Comparison of ENCODE assay signal across 36 mouse cellular contexts in genomic region chr7:19104486-19104885, GRCm38 (mm10). TPM values are rescaled to one million over a fixed set of nuclear protein-coding genes. Genes with fewer than 3 reads are reported as not detected.
"Had no signal": no experiment of that assay in that cellular context is flagged by ENCODE, and none has a peak within 500 bp of the region (broad histone marks: within the 10 kb centered on the region; RNA-seq: fewer than 3 reads in every experiment).

No protein-coding gene starts in this region.

- H3K4me2 ChIP-seq: heart, embryonic 11.5 days; heart, embryonic 12.5 days; heart, embryonic 13.5 days; heart, embryonic 15.5 days; hindbrain, embryonic 12.5 days; hindbrain, embryonic 13.5 days; hindbrain, embryonic 14.5 days; hindbrain, embryonic 15.5 days; intestine, embryonic 15.5 days; kidney, embryonic 15.5 days had no signal

- H3K36me3 ChIP-seq: heart, embryonic 12.5 days; heart, embryonic 15.5 days; hindbrain, embryonic 10.5 days; hindbrain, embryonic 12.5 days; hindbrain, embryonic 13.5 days had no signal

- H3K27me3 ChIP-seq: heart, embryonic 12.5 days; heart, embryonic 13.5 days; heart, embryonic 15.5 days; hindbrain, embryonic 12.5 days; hindbrain, embryonic 13.5 days; hindbrain, embryonic 15.5 days; intestine, embryonic 15.5 days; kidney, embryonic 15.5 days had no signal

- H3K4me1 ChIP-seq: hindbrain, embryonic 10.5 days; hindbrain, embryonic 12.5 days; hindbrain, embryonic 13.5 days; hindbrain, embryonic 15.5 days; intestine, embryonic 15.5 days; kidney, embryonic 15.5 days had no signal

- DNase-seq: heart, postnatal 10 days; heart, postnatal 14 days; heart, postnatal 36 days; heart, postnatal 4 days; kidney, adult 11 months; kidney, adult 18-20 months; kidney, adult 2 months; kidney, adult 8-10 months; kidney, adult 9 months; kidney, postnatal 10 days; kidney, postnatal 14 days; kidney, postnatal 25 days; kidney, postnatal 36 days; kidney, postnatal 4 days; layer of hippocampus, adult 9-11 months; layer of hippocampus, postnatal 36 days had no signal

- ATAC-seq: hindbrain, embryonic 16.5 days; hindbrain, postnatal 0 days; inflammation-experienced regulatory T-cells, adult 6 months; intestine, embryonic 15.5 days; intestine, embryonic 16.5 days had no signal

- H3K9me3 ChIP-seq: heart, embryonic 15.5 days; hindbrain, embryonic 10.5 days; hindbrain, embryonic 12.5 days; hindbrain, embryonic 13.5 days; intestine, embryonic 15.5 days; kidney, embryonic 15.5 days had no signal

- H3K9ac ChIP-seq: heart, embryonic 12.5 days; heart, embryonic 13.5 days; heart, embryonic 15.5 days; hindbrain, embryonic 12.5 days; hindbrain, embryonic 13.5 days; hindbrain, embryonic 14.5 days; hindbrain, embryonic 15.5 days; intestine, embryonic 15.5 days; kidney, embryonic 15.5 days had no signal

- H3K27ac ChIP-seq: heart, embryonic 13.5 days; heart, embryonic 15.5 days; hindbrain, embryonic 10.5 days; hindbrain, embryonic 12.5 days; hindbrain, embryonic 13.5 days; hindbrain, embryonic 14.5 days; hindbrain, embryonic 15.5 days; hindbrain, postnatal 0 days; intestine, embryonic 15.5 days; kidney, embryonic 15.5 days; kidney, postnatal 0 days; layer of hippocampus, adult 2 months; left cerebral cortex, adult 2 months had no signal

- H3K4me3 ChIP-seq: heart, embryonic 12.5 days; heart, embryonic 13.5 days; heart, embryonic 15.5 days; hindbrain, embryonic 10.5 days; hindbrain, embryonic 12.5 days; hindbrain, embryonic 13.5 days; hindbrain, embryonic 15.5 days; intestine, embryonic 15.5 days; kidney, embryonic 15.5 days; layer of hippocampus, adult 2 months; left cerebral cortex, adult 2 months had no signal

RNA-seq across cellular contexts. Expression of gene Gm4969, which starts 13.7 kb away (rescaled TPM):
- total RNA-seq: heart, postnatal 25 days; heart, postnatal 36 days had no signal
- polyA plus RNA-seq: large intestine, adult 2 months had no signal

RNA-seq across cellular contexts. Expression of gene Dmpk, which starts 20.8 kb away (rescaled TPM):
- polyA plus RNA-seq: inflammation-experienced regulatory T-cells, adult 6 months had no signal
